Mouse (Mus musculus) forebrain, embryonic 11.5 days (tissue): ENCODE measurements around the gene Fcrla. TPM values are rescaled to one million over a fixed set of nuclear protein-coding genes. Genes with fewer than 3 reads are reported as not detected.

Experiments
- ATAC-seq: fragments of 200-750 bp; cut with Nextera tagmentation; replicated peaks from 2 replicates; pipeline ENCODE4 v1.8.0; 2017; ENCODE audit warnings: moderate TSS enrichment; ENCODE audit not compliant: low FRiP score
- DNase-seq: peaks from one replicate; pipeline ENCODE4 v3.0.0-alpha.2; 2017; ENCODE audit warnings: low spot score
- H3K27ac ChIP-seq: fragments of 300-500 bp; sonication (generic); 2 replicates; pipeline ENCODE4 v1.5.1; 2014; ENCODE audit warnings: low read depth, low read length
- H3K27me3 ChIP-seq: fragments of 300-500 bp; sonication (generic); 2 replicates; pipeline ENCODE4 v1.6.1; 2014; ENCODE audit warnings: mild to moderate bottlenecking, low read length, mixed read lengths; ENCODE audit not compliant: control insufficient read depth, insufficient read depth
- H3K36me3 ChIP-seq: fragments of 300-500 bp; sonication (generic); 2 replicates; pipeline ENCODE4 v1.6.1; 2014; ENCODE audit warnings: mild to moderate bottlenecking, low read length, moderate library complexity, mixed read lengths; ENCODE audit not compliant: control insufficient read depth, insufficient read depth
- H3K4me1 ChIP-seq: fragments of 300-500 bp; sonication (generic); replicated peaks from 2 replicates; pipeline ENCODE4 v1.6.1; 2014; ENCODE audit warnings: low read length, mixed read lengths; ENCODE audit not compliant: control insufficient read depth, insufficient read depth
- H3K4me2 ChIP-seq: fragments of 300-500 bp; sonication (generic); 2 replicates; pipeline ENCODE4 v1.6.1; 2014; ENCODE audit warnings: low read depth, mild to moderate bottlenecking, low read length, moderate library complexity, mixed read lengths; ENCODE audit not compliant: severe bottlenecking
- H3K4me3 ChIP-seq: fragments of 300-500 bp; sonication (generic); 2 replicates; pipeline ENCODE4 v1.5.1; 2014; ENCODE audit warnings: low read depth, low read length
- H3K9ac ChIP-seq: fragments of 300-500 bp; sonication (generic); 2 replicates; pipeline ENCODE4 v1.6.1; 2014; ENCODE audit warnings: low read length
- H3K9me3 ChIP-seq: fragments of 300-500 bp; sonication (generic); 2 replicates; pipeline ENCODE4 v1.6.1; 2016; ENCODE audit warnings: low read length, mixed read lengths; ENCODE audit not compliant: control insufficient read depth
- WGBS: fragments of 180-500 bp; shearing (Covaris S2); extraction: QIAGEN DNeasy Blood & Tissue Kit; methylation state at CpG from one replicate; pipeline ENCODE4 v1.1.7; 2014; 5-methylcytosine and 5-hydroxymethylcytosine counted together
- polyA plus RNA-seq: library from polyadenylated mRNA; unstranded; fragments of >200 nt; fragmentation: Nextera tagmentation; extraction: Ambion mirVana; gene quantifications from 2 replicates; pipeline ENCODE4 v1.2.1, GENCODE M21; 2014

Fcrla gene
- polyA plus RNA-seq, 1 experiment from 2014 or later: not detected

- H3K9me3 ChIP-seq: no peaks in the 10 kb centered on the region
- H3K27ac ChIP-seq: no peak overlapping the region
- H3K27me3 ChIP-seq: peaks cover 22% of the 10 kb centered on the region
- H3K4me2 ChIP-seq: no peak overlapping the region
- H3K4me1 ChIP-seq: peaks cover 2% of the 10 kb centered on the region; the same call in 1 of the 2 replicates
- H3K9ac ChIP-seq: no peak overlapping the region
- DNase-seq (no peak), ATAC-seq (no peak)
- H3K36me3 ChIP-seq: no peaks in the 10 kb centered on the region
- WGBS: 82% methylated on average over 5 of the region's 5 CpGs
- no peak overlapping the region for H3K4me3 ChIP-seq
Observed at GRCm38 (mm10) chr1:170903485-170903884, 23.9 kb downstream of the Fcrla start.

- no peak overlapping the region for H3K27ac ChIP-seq
- H3K27me3 ChIP-seq: peaks cover 6% of the 10 kb centered on the region
- H3K9me3 ChIP-seq: no peaks in the 10 kb centered on the region
- DNase-seq: peak; percentile 93
- H3K36me3 ChIP-seq: no peaks in the 10 kb centered on the region
- H3K9ac ChIP-seq: no peak overlapping the region
- H3K4me1 ChIP-seq: no peaks in the 10 kb centered on the region
- 24% methylated on average over 10 of the region's 10 CpGs for WGBS
- peak; percentile 67; the same call in 1 of the 2 replicates for ATAC-seq
- H3K4me2 ChIP-seq: 0 out of 2 replicates have a peak overlapping the region, but pooled peaks have one; percentile 26
- H3K4me3 ChIP-seq: no peak overlapping the region
Observed at GRCm38 (mm10) chr1:170901536-170902238, 25.7 kb downstream of the Fcrla start.

- Histone ChIP-seq H3K27me3 (no peaks in the 10 kb centered on the region; the same call in 1 of the 2 replicates), H3K9me3 (no peaks in the 10 kb centered on the region), H3K4me1 (no peaks in the 10 kb centered on the region), H3K36me3 (no peaks in the 10 kb centered on the region), H3K4me2 (no peak overlapping the region), H3K9ac (no peak overlapping the region), H3K27ac (no peak overlapping the region), H3K4me3 (no peak overlapping the region)
- 39% methylated on average over 10 of the region's 10 CpGs for WGBS
- ATAC-seq (no peak), DNase-seq (no peak)
Observed at GRCm38 (mm10) chr1:170900799-170901467, 26.4 kb downstream of the Fcrla start.

DNA sequence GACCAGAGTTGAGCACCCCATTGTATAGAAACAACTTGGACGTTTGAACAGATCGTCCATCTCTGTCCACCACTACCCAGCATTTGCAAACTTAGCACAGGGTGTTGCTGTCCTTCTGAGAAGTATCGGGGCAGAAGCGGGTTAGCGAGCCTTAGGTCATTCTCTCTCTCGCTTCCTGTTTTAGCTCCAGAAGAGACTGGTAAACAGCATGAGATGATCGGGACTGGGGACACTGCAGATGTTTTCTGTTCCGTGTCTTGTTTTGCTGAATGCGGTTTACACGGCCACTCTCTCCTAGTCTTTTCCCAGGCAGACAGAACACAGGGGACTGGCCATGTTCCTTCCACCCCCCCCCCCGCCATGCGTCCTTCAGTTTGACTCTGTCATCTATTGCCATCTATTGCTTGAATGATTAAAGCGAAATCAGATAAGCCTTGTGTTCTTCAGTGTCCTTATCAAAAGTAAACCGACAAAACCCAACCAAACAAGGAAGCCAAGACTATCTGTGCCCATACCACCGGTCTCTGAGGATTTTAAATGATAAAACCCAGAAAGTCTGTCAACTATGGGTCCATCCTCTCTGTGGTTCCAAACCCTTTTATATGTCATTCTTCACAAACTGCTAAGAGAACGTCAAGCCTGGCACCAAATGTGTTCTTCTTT, 28.8 kb downstream of the Fcrla start:
- H3K4me1 ChIP-seq: no peaks in the 10 kb centered on the region
- 80% methylated on average over 16 of the region's 16 CpGs for WGBS
- no peak overlapping the region for H3K4me3 ChIP-seq
- no peak overlapping the region for H3K9ac ChIP-seq
- H3K4me2 ChIP-seq: no peak overlapping the region
- no peaks in the 10 kb centered on the region for H3K27me3 ChIP-seq
- no peaks in the 10 kb centered on the region for H3K36me3 ChIP-seq
- ATAC-seq (no peak), DNase-seq (no peak)
- H3K9me3 ChIP-seq: no peaks in the 10 kb centered on the region
- no peak overlapping the region for H3K27ac ChIP-seq

- Histone ChIP-seq H3K4me2 (no peak overlapping the region), H3K4me3 (no peak overlapping the region), H3K9ac (no peak overlapping the region), H3K9me3 (no peaks in the 10 kb centered on the region), H3K36me3 (no peaks in the 10 kb centered on the region), H3K27ac (no peak overlapping the region), H3K4me1 (no peaks in the 10 kb centered on the region), H3K27me3 (no peaks in the 10 kb centered on the region)
- ATAC-seq: no peak
- DNase-seq: no peak
- WGBS: 86% methylated on average over 5 of the region's 5 CpGs
Observed at GRCm38 (mm10) chr1:170896651-170897281, 30.6 kb downstream of the Fcrla start.

DNA sequence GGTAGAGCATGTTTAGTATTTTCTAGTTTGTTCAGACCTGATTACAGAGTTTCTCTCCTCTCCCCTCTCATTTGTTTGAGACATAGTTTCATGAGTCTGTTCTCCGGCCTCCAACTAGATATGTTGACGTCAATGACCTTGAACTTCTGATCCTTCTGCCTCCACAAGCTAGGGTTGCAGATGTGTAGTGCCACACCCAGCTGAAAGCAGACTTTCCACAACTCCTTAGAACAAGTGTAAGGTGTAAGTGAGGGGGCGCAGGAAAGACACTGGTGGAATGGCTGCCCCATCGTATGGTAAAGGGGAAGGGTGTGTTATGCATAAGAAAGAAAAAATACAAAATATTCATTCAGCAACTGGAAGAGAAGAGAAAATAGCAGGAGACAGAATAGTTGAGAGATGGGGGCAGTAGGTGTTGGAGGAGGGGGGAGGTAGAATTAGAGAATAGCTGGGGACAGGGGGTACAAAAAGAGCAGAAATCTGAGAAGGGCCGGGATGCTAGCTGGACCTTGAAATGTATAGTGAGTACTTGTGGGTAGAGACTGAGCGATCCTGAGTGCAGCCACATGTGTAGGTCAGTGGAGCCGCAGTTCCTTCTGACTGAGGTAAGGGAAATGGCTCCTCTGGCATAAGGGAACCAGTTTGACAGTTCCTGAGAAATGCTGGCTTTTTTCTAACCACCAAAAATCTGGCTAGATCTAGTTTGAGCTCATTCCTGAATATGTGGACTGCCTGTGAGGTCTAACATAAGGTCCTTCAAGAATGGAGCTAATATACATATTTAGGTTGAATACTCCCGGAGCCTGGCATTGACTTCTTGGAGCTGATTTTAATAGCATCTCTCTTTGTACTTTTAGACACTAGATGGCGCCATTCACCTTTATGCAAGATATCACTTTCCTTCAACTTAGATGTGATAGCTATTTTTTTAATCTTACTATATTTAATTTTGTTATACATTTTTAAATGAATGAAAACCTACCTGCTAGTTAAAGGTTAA, 32.5 kb downstream of the Fcrla start:
- no peak overlapping the region for H3K27ac ChIP-seq
- no peaks in the 10 kb centered on the region for H3K36me3 ChIP-seq
- H3K9me3 ChIP-seq: no peaks in the 10 kb centered on the region
- DNase-seq: no peak
- H3K4me1 ChIP-seq: no peaks in the 10 kb centered on the region
- no peak overlapping the region for H3K4me2 ChIP-seq
- no peak overlapping the region for H3K9ac ChIP-seq
- WGBS: 62% methylated on average over 9 of the region's 9 CpGs
- no peak for ATAC-seq
- no peaks in the 10 kb centered on the region for H3K27me3 ChIP-seq
- no peak overlapping the region for H3K4me3 ChIP-seq

- no peak overlapping the region for H3K4me3 ChIP-seq
- H3K36me3 ChIP-seq: no peaks in the 10 kb centered on the region
- no peak for DNase-seq
- H3K9me3 ChIP-seq: no peaks in the 10 kb centered on the region
- H3K9ac ChIP-seq: no peak overlapping the region
- no peaks in the 10 kb centered on the region for H3K4me1 ChIP-seq
- no peaks in the 10 kb centered on the region for H3K27me3 ChIP-seq
- no peak for ATAC-seq
- no peak overlapping the region for H3K4me2 ChIP-seq
- no peak overlapping the region for H3K27ac ChIP-seq
- 34% methylated on average over 1 of the region's 1 CpGs for WGBS
Observed at GRCm38 (mm10) chr1:170892279-170892678, 35.1 kb downstream of the Fcrla start.
